Mouse (Mus musculus) ovary, postnatal 14 days (tissue): ENCODE measurements around the gene Ccdc117.
"Not testable (repeated sequence)": the region's sequence is repeated elsewhere in the genome, so short reads cannot be mapped to it uniquely, and the experiment has no call there.

Experiments
- DNase-seq: peaks from one replicate; pipeline ENCODE4 v3.0.0; 2022; ENCODE audit warnings: low spot score

The Ccdc117 gene

DNA sequence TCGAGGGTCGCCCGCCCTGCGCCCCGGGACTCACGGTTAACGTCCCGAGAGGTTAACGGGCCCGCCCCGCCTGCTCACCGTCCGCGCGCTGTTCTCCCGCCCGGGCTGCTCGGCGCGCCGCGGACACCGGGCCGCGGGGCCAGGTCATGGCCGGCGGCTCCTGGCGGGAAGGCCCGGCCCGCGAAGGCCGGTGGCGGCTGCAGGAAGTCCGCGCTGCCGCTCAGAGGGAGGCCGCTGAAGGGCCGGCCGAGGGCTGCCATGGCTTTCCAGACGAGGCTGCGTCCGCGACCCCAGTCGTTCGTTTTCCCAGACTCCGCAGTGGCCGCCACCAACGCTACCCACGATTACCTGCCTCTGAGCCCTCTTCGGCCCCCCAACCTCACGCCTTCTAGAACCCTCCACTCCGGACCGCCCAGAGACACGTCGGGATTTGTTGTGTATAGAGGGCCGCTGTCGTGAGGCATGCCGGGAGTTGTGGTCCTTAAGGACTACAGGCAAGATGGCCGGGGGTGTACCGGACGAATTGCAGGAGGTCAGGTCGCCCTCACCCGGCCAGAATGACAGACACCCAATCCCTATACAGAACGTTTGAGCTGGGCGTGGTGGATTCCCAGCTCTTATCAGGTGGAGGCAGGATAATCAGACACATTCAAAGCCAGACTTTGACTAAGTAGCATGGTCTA, at the start of gene Ccdc117:
Ccdc117 (minus strand) TSS at position 389 of the 683 bp plus-strand sequence.
- DNase-seq: peak; percentile 70

DNA sequence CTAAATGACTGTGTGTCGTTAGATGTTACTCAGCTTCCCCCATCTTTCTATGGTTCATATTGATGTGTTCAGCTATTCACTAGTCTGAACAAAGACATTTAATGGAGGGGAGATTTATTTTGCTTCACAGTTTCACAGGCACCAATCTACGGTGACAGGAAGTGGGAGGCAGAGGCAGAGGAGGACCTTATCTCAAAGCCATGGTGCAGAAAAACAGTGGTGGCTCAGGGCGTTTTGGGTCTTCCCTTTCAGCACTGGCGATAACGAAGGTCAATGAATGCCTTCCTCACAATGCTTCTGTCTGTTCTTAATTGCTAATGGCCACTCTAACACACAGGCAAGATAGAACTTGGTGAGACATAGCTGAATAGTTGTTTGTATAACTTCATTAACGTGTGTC, 33.1 kb upstream of the Ccdc117 start:
- no peak for DNase-seq

DNA sequence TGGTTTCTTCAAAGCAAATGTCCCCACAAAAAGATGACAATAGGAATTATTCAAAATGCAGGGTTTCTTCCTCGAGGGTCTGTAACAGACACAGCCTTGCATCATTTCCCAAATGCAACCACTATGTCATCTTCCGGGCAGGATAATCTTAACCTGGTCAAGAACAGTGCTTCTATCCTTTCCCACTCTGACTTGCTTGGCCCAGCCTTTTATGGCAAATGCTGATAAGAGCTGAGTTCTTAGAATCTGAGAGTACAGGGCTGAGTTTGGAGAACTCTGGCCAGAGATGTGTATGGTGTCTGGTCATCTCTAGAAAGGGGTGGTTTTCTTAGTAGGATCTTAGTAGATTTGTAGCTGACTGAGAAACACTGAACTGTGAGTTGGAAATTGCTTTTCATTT, 31.8 kb upstream of the Ccdc117 start:
- no peak for DNase-seq

DNA sequence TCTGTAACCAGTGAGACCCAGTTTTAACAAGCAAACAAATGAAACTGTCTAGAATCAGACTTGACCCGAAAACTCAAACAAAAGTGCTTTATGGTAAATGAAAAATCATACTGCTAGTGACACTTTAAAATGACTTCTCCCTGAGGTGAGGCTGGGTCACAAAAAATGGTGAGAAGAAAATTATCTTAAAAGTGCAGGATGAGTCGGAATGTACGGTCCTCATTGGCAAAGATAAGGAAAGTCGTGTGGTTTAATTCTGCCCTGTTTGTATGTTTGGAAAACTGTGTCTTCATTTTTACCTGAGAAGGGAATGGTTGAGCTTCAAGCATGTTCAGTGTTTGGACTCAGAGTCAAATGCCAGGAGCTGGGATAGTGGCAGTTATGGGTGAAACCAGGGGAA, 29.9 kb upstream of the Ccdc117 start:
- DNase-seq: no peak

DNA sequence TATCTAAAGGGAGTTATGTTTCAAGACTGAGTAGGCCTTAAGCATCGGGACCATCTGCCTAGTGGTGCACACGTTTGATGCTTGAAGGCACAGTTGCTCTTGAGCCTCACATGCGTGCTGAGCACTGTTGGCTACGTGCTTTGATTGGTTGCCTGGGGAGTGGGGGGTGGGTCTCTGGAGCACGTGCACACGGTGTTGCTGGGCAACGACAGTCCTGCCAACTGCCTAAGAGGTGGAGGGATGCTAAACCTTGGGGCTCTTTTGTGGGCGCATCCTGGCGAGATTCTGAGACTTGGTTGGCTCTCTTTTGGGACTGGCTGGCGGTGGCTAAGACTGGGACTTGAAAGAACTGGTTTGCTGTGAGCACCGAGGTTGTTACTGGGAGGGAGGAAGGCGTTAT, 27.5 kb upstream of the Ccdc117 start, which contains the start of gene Ankrd36:
Ankrd36 (plus strand) TSS at position 211 of the 400 bp plus-strand sequence.
- no peak for DNase-seq

DNA sequence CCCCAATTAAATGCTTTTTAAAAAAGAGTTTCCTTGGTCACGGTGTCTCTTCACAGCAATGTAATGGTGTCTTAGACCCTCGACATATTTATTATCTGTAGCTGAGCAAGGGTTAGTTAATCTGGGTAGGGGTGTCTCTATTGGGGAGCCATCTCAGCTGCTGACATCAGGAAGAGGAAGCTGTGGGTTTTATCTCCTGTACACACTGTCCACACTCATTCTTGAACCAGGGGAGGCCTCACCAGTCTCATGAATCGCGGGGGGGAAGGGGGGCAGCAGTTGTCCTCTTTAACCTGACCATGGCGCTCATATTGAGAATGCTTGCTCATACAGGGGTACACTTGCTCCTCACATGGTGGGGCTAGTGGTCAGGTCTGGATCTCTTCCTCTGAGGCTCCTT, 26.1 kb upstream of the Ccdc117 start:
- DNase-seq: no peak

DNA sequence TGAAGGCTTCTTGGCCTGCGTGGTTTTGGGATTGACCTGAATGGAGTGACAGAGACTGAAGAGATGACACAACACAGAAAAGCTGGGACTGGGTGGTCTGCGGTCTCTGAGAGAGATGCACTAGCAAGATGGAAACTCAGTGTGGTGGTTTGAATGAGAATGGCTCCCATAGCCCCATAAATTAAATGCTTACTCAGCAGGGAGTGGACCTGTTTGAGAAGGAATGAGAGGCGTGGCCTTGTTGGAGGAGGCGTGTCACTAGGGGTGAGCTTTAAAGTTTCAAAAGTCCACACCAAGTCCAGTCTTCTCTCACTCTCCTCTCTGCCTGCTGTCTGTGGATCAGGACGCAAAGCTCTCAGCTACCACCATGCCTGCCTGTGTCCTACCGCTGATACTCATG, 25.7 kb upstream of the Ccdc117 start:
- no peak for DNase-seq

DNA sequence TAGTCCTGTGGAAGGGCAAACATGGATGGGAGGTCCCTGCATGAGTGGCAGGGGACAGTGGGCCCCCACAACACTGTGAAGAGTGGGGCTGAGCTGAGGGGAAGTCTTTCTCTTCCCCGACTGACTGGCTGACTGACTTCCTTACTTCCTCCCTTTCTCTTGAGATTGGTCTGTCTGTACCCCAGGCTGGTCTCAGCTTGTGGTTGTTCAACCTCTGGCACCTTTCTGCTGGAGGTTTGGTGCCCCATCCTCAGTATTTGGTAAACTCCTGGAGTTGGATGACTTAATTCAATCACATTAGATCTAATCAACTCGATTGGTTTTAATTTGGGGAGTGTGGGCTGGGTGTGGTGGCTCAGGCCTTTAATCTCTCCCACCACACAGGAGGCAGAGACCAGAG, 24.5 kb upstream of the Ccdc117 start:
- DNase-seq: no peak

DNA sequence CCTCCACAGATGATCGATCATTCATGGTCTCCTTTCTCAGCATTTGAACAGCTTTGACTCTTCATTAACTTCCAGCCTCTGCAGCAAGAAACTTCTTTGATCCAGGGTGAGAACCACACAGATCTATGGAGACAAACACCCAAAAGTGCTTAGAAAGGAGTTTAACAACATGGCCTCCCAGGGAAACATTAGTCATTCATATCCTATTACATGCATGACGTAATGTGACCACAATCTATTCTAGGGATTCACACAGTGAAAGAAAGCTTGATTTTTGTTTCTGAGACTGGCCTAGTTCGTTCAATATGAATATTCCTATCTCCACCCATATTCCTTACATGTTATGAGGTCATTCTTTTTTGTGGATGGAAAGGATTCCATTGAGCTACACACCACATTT, 23.6 kb upstream of the Ccdc117 start:
- no peak for DNase-seq

DNA sequence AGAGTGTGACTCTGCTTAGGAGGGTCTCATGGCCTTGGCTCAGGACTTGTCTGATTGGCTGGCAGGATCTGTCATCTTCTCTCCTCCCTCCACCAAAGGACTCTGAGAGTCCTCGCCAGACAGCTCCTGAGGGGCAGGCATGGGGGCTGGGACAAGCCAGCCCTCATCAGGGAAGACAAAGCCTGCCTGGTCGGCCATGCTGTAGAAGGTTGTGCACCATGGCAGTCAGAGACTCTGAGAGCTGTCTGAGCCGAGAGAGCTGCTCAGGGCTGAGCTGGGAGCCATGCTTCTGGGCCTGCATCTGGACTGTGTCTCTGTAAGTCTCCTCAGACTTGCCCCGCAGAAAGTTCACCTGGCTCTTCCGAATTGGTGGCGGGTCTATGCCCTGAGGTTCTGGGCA, 21.9 kb upstream of the Ccdc117 start:
- DNase-seq: no peak

DNA sequence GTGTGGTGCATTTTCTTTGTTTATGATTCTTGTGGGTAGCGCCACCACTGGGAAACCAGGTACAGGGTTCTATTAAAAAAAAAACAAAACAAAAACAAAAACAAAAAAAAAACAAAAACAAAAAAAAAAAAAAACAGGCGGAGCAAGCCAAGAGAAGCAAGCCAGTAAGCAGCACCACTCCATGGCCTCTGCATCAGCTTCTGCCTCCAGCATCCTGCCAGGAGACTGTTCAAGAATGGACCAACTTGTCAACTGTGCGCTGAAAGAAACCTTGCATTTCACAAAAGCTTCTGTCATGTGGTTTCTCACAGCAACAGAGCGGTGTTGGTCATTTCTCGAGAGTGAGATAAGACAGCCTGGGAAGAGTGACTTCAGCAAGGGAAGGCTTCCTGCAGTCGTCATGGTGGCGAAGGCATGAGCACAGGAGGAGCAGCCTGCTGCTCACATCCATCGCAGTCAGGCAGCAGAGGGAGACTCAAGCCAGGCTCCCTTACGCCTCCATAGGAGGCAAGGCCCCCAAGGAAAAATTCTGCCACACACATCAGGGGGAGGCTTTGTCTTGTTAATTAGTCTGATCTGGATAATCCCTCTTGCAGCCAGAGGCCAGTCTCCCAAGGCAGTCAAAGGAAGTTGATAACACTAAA, 20.8 kb upstream of the Ccdc117 start:
- DNase-seq: no peak

DNA sequence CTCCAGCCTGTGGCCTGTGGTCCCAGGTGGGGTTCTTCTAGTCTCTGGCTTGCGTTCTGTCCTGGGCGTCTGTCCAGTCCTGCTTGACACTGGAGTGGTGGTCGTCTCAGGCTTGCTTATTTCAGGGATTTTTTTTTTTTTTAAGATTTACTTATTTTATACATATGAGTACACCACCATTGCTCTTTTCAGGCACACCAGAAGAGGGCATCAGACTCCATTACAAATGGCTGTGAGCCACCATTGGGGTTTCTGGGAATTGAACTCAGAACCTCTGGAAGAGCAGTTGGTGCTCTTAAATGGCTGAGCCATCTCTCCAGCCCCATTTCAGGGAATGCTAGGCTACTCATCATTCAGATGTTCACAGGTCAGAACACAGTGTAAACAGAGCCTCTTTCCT, 18.3 kb upstream of the Ccdc117 start:
- no peak for DNase-seq

DNA sequence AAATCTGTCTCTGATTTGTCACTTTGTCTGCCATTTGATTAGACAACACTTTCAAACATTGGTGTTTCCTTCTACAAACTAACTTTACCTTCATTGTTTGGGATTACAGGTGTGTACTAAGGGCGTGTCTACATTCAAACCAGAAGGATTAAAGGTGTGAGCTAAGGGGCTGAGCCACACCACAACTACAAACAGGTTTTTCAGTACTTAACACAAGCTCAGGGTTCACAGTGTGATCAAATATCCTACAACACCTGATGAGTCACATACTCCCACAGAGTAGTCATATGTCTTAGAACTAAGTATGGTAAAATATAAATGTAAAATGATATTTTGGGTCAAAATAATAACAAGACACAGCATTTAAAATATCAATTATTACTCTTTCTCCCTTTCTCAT, 9.9 kb upstream of the Ccdc117 start:
- no peak for DNase-seq

DNA sequence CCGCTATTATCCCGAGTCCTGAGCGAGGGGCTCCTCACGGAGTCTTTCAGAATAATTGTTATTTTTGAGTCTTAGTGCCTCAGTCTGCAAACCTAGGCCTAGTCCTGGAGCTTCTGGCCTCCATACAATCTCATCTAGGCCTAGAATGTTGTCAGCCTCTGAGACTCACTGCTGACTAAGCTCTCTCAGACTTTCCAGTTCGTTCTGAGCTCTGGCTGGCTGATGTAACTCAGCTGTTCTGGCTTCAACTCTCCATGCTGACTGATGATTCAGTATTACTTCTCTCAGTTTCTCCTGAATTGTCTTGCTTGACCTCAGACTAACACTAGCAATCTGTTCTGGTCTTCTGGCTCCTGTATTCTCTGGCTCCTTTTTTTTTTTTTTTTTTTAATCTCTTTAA, 9.4 kb upstream of the Ccdc117 start:
- DNase-seq: no peak

DNA sequence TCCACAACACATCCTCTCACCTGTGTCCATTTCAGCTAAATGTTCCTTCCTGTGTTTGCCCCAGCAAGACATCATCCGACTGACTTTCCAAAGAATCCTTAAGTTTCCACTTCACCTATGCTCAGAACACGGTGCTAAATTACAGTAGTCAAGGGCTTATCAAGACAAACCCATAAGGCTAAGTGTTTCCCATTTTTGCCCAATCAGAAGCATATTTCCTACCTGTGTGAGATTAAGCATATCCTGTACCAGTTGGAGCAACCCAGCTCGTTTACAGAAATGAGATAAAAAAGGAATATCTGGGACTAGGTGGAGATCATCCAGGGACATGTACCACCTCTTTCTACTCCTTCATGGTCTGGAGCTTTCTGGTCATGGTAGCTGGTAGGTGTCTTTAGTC, 4.7 kb upstream of the Ccdc117 start:
- no peak for DNase-seq

DNA sequence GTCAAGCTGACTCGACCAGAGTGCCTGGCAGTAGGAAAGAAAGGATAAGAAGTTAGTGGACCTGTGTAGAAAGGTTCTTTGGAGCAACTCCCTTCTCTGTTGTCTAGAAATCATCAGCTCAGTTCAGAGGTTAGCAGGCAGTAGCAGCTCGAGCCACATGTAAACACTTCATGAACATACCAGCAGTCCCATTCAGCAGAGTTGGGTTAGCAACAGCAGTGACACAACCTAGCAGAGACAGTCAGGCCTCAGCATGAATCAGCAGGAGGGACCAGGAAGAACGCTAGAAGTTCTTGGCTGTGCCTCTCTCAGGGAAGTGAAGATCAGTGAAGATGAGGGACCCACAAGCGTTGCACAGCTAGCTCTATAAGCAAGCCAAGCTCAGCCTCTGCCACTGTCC, 3.5 kb upstream of the Ccdc117 start:
- no peak for DNase-seq

DNA sequence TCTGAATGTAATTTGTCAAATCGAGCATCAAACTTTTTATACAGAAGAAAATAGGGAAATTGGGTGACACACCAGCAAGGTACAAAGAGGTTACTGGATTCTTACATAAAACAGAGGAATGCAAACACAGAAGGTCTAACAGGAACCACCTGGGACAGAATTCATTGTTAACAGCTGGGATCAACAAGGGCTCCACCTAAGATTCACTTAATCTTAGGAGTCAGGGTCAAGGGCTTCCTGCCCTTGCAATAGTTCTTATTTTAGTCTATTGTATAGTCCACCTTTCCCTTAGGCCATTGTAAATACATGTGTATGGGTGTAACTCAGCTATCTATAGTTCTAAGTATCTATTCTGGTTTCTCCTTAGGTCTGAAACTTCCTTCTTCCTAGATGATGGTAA, 2.7 kb upstream of the Ccdc117 start:
- DNase-seq: not testable (repeated sequence)

DNA sequence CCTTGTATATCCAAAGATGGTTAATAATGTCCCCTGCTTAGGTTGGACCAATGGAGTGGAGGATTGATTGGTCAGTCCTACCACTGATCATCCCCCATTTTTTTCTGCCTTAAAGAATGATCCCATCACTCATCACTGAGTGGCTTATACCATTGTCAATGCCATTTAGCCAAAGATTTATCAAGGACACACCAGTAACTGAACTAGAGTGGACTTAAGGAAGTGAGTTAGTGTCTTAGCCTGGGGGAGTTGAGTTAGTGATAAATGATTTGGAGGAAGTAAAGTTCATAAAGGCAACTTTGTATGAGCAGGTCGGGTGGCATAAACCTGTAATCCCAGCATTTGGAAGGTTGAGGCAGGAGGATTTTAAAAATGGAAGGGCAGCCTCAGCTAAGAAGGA, 1.3 kb upstream of the Ccdc117 start:
- no peak for DNase-seq

DNA sequence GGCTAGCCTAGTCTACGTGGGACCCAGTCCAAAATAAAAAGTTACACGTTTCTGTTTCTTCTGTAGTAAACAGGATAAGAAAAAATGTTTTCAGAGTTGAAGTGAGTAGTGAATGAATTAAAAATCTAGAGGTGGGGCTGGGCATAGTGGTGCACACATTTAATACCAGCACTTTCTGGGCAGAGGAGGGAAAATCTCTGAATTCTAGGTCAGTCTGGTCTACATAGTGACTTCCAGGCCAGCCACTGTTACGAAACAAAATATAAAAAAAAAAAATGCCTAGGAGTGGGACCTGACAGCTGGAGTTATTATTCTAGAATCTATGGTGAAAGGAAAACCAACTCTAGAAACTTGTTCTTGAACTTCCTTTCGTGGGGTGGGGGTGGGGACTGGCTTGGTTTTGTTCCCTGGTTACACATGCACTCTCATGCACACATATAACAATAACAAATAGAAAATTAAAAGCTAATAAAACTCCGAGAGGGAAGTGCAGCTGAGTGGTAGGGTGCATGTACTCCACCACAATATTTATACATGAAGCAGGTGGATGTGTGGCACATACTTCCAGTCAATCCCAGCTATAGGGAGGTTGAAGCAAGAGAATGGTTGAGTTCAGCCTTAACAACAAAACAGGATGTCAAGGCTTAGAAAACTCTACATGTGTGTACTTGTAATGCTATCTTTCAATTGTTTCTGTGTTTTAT, 647 bp upstream of the Ccdc117 start:
- DNase-seq: no peak

DNA sequence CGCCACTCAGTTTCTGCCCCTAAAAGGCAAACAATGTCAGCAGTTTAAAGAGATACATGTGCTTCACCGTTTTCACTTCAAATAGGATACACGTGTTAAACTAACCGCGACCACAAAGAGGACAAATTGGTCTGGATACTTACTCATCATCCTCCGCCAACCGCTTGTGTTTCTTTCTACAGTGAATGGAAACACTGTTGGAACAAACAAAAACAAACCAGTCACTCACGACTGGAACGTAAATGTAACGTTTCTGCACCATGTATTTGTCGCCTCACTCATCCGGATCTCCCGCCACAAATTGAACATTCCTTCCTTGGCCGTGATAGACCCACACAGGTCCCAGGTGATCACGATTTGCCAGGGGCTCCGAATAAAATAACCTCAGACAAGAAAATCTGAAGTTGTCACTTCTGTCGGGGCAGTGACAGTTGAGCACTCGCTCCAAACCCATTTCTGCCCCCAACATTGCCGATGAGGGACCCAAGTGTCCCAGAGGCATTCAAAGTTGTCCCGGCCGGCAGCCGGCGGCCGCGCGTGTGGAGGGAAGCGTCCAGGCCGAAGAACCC, 673 bp downstream of the Ccdc117 start:
- no peak for DNase-seq

DNA sequence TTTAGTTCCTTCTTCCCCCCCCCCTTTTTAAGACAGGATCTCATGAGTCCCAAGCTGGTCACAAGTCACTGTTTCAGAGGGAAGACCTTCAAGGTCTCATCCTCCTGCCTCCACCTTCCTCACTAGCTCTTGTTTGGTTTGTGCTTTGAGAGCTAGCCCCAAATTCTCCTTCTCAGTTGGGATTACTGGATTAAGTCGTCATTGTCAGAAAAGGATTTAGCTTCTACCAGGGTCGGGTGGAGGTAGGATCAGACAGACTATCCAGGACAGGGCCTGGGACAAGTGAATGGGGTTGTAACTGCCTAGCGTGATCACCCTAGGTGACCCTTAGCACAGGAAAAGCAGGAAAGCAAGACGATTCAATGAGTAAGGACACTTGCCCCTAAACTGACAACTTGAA, 1.7 kb downstream of the Ccdc117 start:
- DNase-seq: no peak

DNA sequence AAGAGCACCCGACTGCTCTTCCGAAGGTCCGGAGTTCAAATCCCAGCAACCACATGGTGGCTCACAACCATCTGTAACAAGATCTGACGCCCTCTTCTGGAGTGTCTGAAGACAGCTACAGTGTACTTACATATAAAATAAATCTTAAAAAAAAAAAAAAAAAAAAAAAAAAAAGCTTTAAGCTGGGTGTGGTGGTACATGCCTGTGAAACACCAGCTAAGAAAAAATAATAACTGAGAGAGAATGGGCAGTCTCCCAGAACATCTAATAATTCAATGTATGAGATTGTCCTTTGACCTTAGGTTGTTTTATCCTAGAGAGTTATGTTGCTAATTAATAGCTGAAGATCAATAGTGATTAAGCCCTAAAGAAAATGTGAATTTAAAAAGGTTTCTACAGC, 4.5 kb downstream of the Ccdc117 start:
- DNase-seq: not testable (repeated sequence)

DNA sequence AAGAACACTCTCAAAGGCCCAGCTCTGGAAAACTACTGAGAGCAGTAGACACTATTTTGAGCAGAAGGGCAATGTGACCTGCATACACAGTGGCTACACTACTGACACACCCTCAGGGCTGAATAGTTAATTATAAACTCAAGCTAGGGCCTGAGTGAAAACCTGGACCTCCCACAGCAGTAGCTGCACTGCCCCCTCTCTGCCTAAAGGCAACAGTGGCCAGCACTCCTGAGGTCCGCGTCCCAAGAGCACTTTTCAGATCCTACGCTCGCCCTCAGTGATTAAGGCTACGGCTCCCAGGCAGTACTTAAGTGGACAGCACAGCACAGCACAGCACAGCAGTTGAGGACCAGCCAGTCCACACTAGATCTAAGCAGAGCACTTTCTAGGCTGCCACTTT, 8.9 kb downstream of the Ccdc117 start:
- no peak for DNase-seq
